Mouse (Mus musculus) kidney, postnatal 14 days (tissue): ENCODE measurements around the gene Cep85l.

Experiments
- DNase-seq: peaks from one replicate; pipeline ENCODE4 v3.0.0; 2022; ENCODE audit warnings: mixed read lengths

Cep85l gene

DNA sequence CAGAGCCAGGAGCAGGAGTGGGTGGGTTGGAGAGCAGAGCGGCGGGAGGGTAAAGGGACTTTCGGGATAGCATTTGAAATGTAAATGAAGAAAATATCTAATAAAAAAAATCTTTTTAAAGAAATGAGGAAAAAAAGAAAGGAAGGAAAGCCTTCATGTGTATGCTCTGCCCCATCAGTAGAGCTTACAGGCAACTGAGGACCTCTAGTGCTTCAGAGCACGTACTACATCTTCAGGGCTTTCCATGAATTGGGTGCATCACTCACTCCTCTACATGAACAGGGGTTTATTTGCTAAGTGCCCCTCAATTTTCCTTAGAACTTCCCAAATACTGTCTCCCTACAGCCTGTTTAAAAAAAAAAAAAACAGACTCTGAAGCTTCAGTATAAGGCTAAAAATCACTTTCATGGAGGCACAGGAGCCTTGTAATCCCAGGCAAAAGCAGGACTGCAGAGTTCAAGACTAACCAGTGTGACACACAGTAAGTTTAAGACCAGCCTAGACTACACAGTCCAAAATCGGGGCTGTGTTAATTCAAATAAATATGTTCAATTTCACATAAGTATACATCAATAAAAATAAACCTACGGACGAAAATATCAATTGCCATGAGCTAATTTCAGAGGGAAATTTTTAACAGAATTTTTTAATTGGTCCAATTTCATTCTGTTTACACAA, 38.3 kb downstream of the Cep85l start:
- DNase-seq = peak; percentile 21

DNA sequence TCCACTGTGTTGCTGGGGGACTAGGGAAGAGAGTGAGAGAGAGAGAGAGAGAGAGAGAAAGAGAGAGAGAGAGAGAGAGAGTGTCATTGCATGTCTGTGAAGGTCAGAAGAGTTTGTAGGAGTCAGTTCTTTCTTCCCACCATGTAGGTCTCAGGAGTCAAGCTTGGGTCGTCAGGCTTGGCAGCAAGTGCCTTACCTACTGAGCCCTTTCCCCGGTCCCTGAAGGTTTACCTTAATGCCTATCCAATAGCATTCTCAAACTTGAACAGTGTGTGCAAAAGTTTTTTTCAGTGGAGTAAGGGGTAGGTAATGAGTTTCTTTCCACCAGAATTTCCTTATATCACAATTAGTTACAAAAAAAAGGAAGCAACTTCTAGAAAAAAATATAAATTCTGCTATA, 40.7 kb downstream of the Cep85l start:
- DNase-seq = no peak

DNA sequence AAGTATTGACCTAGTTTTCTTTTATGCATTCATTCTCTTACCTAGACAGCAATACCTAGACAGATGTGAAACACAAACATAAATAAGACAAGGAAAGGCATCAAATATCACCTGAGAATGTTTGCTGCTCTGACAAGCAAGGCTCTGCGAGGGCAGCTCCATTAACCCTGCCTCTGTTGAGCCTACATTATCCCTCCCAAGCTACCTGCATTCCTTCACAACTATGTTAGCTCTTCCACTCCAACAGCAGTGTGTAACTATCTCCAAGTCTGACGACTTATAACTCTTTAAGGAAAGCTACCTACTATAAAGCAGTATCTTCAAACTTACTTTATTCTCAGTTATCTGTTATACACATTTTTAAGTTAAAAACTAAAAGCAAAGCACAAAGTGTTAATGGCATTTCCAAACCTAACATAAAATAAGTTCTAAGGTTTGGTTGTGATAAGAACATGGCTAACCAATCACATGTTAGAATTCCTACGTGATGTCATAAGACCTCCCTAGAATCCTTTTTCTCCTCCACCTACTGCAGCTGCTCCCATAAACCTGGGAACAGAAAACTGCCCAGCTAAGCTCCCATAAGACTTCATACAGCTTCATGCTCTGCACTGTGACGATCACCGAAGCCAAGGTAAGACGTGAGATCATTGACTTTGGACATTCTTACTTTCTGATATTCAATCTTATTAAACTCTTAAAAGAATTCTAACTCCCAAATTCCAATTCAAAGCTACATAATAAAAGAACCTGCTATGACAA, 42.4 kb downstream of the Cep85l start, which contains the start of gene Pln:
Pln (plus strand) TSS at position 506 of the 762 bp plus-strand sequence.
- no peak for DNase-seq

DNA sequence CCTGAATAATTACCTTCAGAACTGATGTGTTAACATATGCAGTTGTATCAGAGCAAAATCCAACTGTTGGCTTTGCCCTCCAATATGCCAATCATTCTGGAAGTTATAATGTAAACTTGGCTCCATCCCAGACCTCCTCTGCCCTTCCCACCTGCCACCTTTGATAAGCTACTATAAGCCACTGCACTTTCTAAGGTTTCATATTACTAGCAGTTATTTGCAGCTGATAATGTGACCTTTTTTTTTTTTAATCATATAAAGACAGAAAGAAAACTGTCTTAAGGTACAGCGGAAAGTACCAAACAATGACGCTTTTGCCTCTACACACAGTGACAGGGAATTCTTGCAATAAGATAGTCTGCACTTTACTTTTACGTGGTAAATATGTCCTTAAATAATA, 43.8 kb downstream of the Cep85l start:
- no peak for DNase-seq

DNA sequence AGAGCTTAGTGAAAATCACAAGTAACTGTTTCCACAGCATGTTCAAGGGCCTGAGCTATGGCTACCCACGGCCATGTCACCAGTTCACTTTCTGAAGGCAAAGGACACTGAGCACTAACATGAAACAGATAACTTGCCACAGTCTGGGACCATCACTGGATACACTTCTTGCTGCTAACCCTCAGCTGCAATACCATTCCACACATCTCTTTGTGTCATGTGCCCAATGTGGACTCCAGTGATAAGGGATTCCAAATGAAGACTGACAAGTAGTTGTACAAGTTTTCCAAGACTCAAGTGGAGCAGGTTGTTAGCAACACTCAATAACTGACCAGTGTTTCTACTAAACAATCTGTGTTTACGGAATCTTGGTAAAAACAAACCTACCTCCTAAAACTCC, 44.5 kb downstream of the Cep85l start:
- no peak for DNase-seq

DNA sequence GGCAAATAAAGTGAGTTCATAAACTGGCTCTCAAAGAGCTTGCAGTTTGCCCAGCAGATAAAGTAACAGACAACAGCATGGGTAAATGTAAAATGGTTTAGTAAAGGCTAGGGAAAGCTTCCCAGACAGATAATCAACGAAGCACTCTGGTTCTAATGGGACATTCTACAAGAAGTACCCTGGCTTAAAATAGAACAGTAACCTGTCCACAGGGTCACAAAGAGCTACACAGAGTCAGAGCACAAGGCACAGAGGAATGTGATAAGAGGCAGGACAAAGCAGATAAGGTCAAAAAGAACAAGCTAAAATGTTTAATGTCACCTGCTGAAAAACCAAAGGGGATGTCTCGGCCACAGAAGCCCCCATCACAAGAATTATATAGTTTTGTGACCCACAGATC, 47.0 kb downstream of the Cep85l start:
- no peak for DNase-seq

DNA sequence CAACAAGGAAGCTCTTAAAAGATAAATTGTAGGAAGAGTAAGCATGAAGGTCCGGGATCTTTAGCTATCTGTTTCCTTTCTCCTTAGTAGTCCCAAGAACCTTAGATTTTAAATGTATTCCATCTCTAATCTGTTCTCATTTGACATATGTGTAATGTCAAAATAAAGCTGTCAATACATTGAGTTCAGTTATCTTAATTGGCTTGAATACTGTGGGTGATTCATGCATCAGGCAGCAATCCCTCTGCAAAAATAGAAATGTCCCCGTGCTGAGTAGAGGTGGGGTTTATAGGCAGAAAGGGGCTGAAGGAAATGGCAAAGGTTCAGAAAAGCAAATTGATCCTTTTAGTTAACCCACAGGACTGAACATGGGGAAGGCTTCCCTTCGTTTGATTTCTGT, 50.5 kb downstream of the Cep85l start:
- DNase-seq = no peak

DNA sequence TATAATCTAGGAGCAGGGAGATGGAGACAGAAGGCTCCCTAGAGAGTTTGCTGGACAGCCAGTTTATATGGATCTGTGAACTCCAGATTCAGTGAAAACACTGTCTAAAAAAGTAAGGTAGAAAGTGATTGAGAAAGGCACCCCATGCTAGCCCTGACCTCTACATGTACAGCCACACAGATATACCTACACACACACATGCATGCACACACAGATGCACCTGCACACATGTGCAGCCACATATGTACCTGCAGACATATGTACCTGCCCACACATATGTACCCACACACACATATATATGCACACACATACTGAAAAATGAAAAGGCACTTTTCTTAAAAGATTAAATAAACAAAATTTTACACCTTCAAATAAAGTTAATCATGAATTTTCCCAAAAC, 53.4 kb downstream of the Cep85l start:
- no peak for DNase-seq

DNA sequence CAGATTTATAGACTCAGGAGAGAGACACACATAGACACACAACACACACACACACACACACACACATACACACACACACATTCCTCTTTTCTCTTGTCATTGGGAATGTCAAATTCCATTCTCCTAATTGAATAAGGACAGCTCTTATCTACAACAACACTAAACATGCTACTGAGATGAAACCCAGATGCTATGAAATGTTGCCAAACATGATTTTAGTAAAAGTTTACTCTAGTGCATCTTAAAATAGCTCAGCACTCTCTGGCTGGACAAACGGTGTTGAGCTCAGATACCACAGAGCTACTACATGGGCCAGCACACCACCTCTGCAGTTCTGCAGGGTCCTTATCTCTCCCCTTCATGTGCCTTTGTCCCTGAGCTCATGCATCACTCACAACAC, 55.1 kb downstream of the Cep85l start:
- peak; percentile 70 for DNase-seq

DNA sequence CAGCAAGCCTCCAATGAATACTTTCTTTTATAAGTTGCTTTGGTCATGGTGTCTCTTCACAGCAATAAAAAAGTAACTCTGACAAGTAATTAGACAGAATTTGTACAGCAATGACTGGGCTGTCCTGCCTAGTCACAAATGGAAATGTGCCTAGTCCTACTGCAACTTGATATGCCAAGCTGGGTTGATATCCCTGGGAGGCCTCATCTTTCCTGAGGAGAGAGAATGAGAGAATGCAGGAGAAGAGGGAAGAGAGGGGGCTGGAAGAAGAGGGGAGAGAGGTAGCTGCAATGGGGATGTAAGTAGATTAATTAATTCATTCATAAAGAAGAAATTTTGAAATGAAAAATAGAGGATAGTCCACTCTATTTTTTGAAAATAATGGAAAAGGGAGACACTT, 56.4 kb downstream of the Cep85l start:
- no peak for DNase-seq

DNA sequence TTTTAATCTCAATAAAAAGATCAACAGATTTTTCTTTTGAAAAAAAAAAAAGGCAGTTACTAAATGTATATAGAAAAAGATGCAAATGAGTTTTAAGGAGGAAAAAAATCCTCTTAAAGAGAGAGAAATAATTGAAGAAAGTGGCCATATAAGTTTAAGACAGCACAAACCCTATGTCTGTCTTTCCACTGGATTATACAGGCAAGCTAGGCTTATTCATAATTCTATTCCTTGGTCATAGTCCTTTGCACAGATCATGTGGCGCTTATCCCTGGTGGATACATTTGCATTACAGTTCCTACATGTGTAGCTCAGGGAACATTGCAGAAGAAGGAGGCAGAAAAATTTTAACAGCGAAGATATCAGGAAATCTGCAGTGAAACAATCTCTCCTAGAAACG, 73.1 kb downstream of the Cep85l start:
- no peak for DNase-seq

DNA sequence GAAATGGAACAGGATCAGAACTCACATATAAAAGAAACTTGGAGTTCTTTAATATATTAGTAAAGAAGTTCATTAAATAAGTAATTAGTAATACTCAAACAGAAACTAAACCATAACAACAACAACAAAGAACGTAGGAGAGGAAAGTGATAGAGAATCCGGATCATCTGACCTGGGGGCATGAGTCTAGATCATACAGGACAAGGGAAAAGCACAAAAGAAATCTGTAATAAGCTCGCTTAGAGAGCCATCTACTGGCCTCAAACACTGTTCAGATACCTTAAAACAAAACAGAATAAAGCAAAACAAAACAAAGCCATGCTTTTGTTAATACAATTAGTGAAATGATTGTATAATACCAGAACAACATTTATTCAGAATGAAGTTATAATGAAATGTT, 73.9 kb downstream of the Cep85l start:
- peak; percentile 21 for DNase-seq

DNA sequence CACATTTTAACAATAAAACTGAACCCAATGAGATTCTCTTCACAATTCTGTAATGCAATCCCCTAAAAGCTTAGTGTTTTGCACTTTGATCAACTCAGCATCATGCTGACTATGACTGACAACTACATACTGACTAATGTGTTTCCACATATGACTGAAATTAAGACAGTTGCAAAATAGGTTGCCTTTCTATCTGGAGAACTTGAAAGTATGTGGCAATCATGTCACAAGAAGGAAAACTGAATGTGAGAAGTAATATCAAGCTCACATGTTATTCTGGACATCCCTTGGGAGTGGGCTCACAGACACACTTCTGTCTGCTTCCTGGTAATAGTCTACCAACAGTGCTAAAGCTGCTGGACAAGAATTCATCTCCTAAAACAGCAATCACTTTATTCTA, 94.6 kb downstream of the Cep85l start:
- DNase-seq = no peak

DNA sequence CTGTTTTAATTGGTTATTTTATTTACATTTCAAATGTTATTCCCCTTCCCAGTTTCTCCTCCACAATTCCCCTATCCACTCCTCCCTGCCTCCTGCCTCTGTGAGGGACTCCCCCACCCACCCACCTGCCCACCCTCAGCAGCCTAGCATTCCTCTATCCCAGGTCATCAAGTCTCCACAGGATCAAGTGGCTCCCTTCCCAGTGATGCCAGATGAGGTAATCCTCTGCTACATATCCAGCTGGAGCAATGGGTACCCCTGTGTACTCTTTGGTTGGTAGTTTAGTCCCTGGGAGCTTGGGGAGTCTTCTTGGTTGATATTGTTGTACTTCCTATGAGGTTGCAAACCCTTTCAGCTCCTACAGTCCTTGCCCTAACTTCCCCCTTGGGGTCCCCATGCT, 107.5 kb downstream of the Cep85l start:
- DNase-seq = no peak

DNA sequence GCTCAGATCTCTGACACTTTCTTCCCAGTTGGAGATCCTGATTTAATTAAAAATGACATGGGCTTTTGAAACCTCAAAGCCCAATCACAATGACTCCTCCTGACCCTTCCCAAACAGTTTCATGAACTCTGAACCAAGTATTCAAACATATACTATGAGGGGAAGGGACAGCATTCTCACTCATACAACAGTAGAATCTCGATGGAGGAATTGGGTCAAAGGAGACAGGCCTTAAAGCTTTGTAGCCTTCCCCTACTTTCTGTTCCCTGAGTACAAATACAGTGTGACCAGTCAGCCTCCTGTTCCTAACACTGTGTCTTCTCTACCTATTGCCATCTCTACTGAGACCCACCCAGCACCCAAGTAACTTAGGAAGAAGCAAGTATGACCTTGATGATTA, 117.7 kb downstream of the Cep85l start:
- no peak for DNase-seq

DNA sequence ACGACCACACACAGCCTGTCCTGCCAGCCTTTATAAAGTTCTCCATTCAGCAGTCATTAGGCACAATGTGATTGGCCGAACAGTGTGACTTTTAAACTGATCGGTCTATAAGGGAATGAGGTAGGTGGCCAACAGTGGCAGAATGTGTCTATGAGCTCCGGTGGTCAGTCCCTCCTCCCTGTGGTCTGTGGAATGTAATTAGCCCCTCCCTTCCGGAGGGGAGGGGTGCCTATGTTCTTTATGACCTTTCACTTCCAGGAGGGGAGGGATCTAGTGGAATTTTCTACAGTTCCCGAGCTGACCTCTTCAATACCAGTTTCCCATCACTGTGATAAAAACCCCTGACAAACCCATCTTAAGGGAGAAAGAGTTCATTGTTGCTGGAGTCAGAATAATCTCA, 144.4 kb downstream of the Cep85l start:
- no peak for DNase-seq

DNA sequence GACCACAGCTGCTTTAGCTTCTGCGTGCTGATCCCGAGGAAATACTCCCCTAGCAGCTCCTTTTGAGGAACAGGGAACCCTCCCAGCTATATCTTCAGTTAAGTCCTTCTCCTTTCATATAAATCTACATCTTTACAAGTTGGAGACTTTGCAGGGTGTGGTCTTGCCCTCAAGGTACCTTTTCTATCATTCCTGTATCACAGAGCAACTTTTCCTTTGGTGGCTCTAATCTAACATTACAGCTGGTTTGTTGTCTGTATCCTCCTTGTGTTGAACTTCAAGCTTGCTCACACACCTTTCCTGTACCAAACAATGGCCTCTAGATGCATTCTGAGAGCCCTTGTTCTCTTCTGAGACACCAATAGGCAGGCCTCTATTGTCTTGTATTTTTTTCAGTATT, 145.1 kb downstream of the Cep85l start:
- no peak for DNase-seq

DNA sequence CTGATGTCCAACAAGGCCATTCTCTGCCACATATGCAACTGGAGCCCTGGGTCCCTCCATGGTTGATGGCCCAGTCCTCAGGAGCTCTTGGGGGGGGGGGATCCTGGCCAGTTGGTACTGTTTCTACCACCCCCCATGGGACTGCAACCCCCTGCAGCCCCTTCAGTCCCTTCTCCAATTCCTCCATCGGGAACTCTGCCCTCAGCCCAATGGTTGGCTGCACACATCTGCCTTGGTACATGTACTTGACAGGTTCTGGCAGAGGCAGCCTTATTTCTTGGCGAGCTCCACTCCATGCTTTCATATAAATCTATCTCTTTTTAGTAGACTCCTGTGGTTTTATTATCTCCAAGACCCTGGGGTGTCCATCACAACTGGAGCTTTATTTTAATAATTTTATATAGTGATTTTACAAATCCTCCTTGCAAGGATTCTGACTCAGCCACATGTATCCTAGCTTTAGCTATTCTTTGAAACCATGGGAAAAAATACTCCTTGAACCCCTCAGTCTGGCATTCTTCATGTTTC, 145.6 kb downstream of the Cep85l start:
- no peak for DNase-seq

DNA sequence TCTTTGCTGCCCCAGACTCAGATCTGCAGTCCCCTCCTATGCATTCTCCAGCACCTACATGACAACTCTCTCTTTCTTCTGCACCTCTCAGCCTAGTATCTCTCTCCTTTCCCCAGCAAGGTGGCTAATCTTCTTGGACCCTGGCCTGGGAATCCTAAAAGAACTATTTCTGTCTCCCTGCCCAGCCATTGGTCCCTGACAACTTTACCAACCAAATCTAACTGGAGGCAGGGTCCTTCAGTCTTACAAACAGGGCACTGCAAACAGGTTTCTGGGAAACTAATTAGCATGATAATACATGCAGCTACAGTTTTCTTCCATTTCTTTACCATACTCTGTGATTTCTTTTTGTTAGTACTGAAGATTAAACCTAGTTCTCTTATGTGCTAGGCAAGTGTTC, 148.9 kb downstream of the Cep85l start:
- DNase-seq = no peak

DNA sequence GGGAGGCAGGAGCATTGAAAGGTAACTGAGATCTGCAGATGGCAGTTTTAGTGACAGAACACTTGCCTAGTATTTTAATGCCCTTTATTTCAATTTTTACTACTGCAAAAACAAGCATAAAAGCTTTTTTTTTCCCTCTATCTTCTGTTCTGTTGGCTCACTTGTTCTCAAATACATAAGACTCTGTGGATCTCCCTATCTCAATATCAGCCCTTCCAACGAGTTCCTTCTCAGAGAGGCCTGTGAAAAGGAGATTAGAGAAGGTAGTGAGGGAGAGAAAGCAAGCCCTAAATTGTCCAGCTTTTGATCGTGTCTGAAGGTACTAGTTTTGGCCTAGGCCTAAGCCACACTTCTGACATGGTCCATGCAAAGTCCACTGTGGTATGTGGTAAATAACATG, 150.6 kb downstream of the Cep85l start:
- DNase-seq = no peak
